Mouse (Mus musculus): ENCODE data around the gene Set.

Gene Set

GRCm38 (mm10) chr2:30061215-30062166, 4.3 kb downstream of the Set start:
- peak; percentile 62 to 72 for DNase-seq (ENCODE audit: low spot score in 2 of 2)

- peak in 1 of 2 experiments; percentile 38 for DNase-seq (ENCODE audit: low spot score in 2 of 2)
Measured at GRCm38 (mm10) chr2:30062249-30063093, 5.3 kb downstream of the Set start.

- no peak for DNase-seq (ENCODE audit: low spot score in 2 of 2)
Measured at GRCm38 (mm10) chr2:30063235-30063634, 6.1 kb downstream of the Set start.

- no peak for DNase-seq (ENCODE audit: low spot score in 2 of 2)
Measured at GRCm38 (mm10) chr2:30063791-30064190, 6.6 kb downstream of the Set start.

- no peak for DNase-seq (ENCODE audit: low spot score in 2 of 2)
Measured at GRCm38 (mm10) chr2:30064298-30064697, 7.1 kb downstream of the Set start.

- DNase-seq (ENCODE audit: low spot score in 2 of 2): peak; percentile 90 to 91
Measured at GRCm38 (mm10) chr2:30066046-30066901, 9.1 kb downstream of the Set start.

GRCm38 (mm10) chr2:30067031-30067888, 10.1 kb downstream of the Set start:
- DNase-seq (ENCODE audit: low spot score in 2 of 2): peak; percentile 45 to 52

- DNase-seq (ENCODE audit: low spot score in 2 of 2): no peak
Measured at GRCm38 (mm10) chr2:30067962-30068361, 10.8 kb downstream of the Set start.

GRCm38 (mm10) chr2:30072875-30073274, 15.7 kb downstream of the Set start:
- DNase-seq (ENCODE audit: low spot score in 2 of 2): no peak

- no peak for DNase-seq (ENCODE audit: low spot score in 2 of 2)
Measured at GRCm38 (mm10) chr2:30073285-30073684, 16.1 kb downstream of the Set start.

GRCm38 (mm10) chr2:30075625-30076024, 18.4 kb downstream of the Set start:
- no peak for DNase-seq (ENCODE audit: low spot score in 2 of 2)

GRCm38 (mm10) chr2:30076439-30076838, 19.3 kb downstream of the Set start:
- no peak for DNase-seq (ENCODE audit: low spot score in 2 of 2)

- DNase-seq (ENCODE audit: low spot score in 2 of 2): no peak
Measured at GRCm38 (mm10) chr2:30076959-30077358, 19.8 kb downstream of the Set start.

- peak; percentile 63 to 85 for DNase-seq (ENCODE audit: low spot score in 2 of 2)
Measured at GRCm38 (mm10) chr2:30077502-30078348, 20.5 kb downstream of the Set start, which contains the start of gene Pkn3. Gene Pkn3, plus strand, starts transcription at chr2:30077684.

- no peak for DNase-seq (ENCODE audit: low spot score in 2 of 2)
Measured at GRCm38 (mm10) chr2:30078349-30078712, 21.2 kb downstream of the Set start.

GRCm38 (mm10) chr2:30078760-30079159, 21.6 kb downstream of the Set start:
- no peak for DNase-seq (ENCODE audit: low spot score in 2 of 2)

- no peak for DNase-seq (ENCODE audit: low spot score in 2 of 2)
Measured at GRCm38 (mm10) chr2:30080181-30080800, 23.1 kb downstream of the Set start.

GRCm38 (mm10) chr2:30084113-30084512, 26.9 kb downstream of the Set start:
- no peak for DNase-seq (ENCODE audit: low spot score in 2 of 2)

- DNase-seq (ENCODE audit: low spot score in 2 of 2): no peak
Measured at GRCm38 (mm10) chr2:30084632-30085031, 27.5 kb downstream of the Set start.
